Mouse (Mus musculus) erythroblast, embryonic 14.5 days (primary cell): ENCODE results near the gene Cldn5.

Source experiments
- GATA1 ChIP-seq: IDR thresholded peaks from 2 replicates; pipeline ENCODE4 v1.6.1; 2012; ENCODE audit warnings: low read length, inconsistent platforms, mixed read lengths
- TAL1 ChIP-seq: IDR thresholded peaks from 3 replicates; pipeline ENCODE4 v1.6.1; 2012; ENCODE audit warnings: low read length, inconsistent platforms, mixed read lengths

DNA sequence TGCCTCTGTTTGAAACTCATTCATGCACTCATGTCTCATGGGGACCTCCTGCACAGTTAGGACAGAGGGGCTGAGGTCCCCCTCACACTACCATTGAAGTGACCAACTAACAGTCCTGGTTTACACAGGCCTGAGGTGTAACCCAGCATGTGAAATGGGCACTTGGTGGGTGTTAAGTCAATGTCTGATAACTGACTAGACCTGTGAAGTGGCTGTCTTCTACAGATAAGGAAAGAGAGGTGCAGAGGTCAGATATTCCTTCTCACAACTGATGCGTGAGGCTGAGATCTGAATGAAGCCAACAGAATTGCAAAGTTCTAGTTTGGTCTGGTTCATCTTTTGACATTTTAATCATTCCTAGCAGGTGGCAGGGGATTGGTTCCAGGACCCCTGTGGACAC is 8.8 kb downstream of the Cldn5 start:
- TF ChIP-seq GATA1 (peak; percentile 45), TAL1 (peak; percentile 56; the same call in 2 of the 3 replicates)
